Mouse (Mus musculus): ENCODE measurements around the gene Tldc2. TPM values are rescaled to one million over a fixed set of nuclear protein-coding genes. Genes with fewer than 3 reads are reported as not detected.
A peak's percentile ranks its signal among the peaks of the same experiment; 100 is the strongest.

The Tldc2 gene
- total and polyA plus RNA-seq, 2 experiments from 2014 or later, result not detected

- Histone ChIP-seq H3K27me3 (ENCODE audit: insufficient read depth, low read length) (no peaks in the 10 kb centered on the region), H3K36me3 (ENCODE audit: insufficient read depth) (peaks cover 7% of the 10 kb centered on the region; the same call in 1 of the 2 replicates), H3K4me3 (ENCODE audit: low read depth, low read length) (no peak overlapping the region), H3K4me2 (ENCODE audit: low read depth) (no peak overlapping the region), H3K4me1 (ENCODE audit: insufficient read depth) (no peaks in the 10 kb centered on the region), H3K27ac (ENCODE audit: low read depth, low read length) (no peak overlapping the region), H3K9me3 (ENCODE audit: low read length) (no peaks in the 10 kb centered on the region), H3K9ac (no peak overlapping the region)
- WGBS, result 92% methylated on average over 8 of the region's 8 CpGs
- ATAC-seq (no peak), DNase-seq (no peak)
- TF ChIP-seq CTCF (IDR thresholded peaks at IDR 0.05; ENCODE audit: low read depth), result no peak
These were observed 34.9 kb downstream of the Tldc2 start for GRCm38 (mm10) chr2:157121766-157122165.

- Histone ChIP-seq H3K9me3 (ENCODE audit: low read length) (no peaks in the 10 kb centered on the region), H3K9ac (no peak overlapping the region), H3K4me1 (ENCODE audit: insufficient read depth) (no peaks in the 10 kb centered on the region), H3K27me3 (ENCODE audit: insufficient read depth, low read length) (no peaks in the 10 kb centered on the region), H3K36me3 (ENCODE audit: insufficient read depth) (peaks cover 7% of the 10 kb centered on the region; the same call in 1 of the 2 replicates), H3K4me3 (ENCODE audit: low read depth, low read length) (no peak overlapping the region), H3K27ac (ENCODE audit: low read depth, low read length) (no peak overlapping the region), H3K4me2 (ENCODE audit: low read depth) (no peak overlapping the region)
- DNase-seq (no peak), ATAC-seq (no peak)
- WGBS, result 93% methylated on average over 3 of the region's 3 CpGs
- TF ChIP-seq CTCF (IDR thresholded peaks at IDR 0.05; ENCODE audit: low read depth), result no peak
These were observed 38.4 kb downstream of the Tldc2 start for GRCm38 (mm10) chr2:157125246-157125645.

- Histone ChIP-seq H3K4me2 (ENCODE audit: low read depth) (no peak overlapping the region), H3K9me3 (ENCODE audit: low read length) (no peaks in the 10 kb centered on the region), H3K9ac (no peak overlapping the region), H3K27ac (ENCODE audit: low read depth, low read length) (no peak overlapping the region), H3K36me3 (ENCODE audit: insufficient read depth) (no peaks in the 10 kb centered on the region), H3K27me3 (ENCODE audit: insufficient read depth, low read length) (no peaks in the 10 kb centered on the region), H3K4me3 (ENCODE audit: low read depth, low read length) (no peak overlapping the region), H3K4me1 (ENCODE audit: insufficient read depth) (no peaks in the 10 kb centered on the region)
- DNase-seq (no peak), ATAC-seq (no peak)
- no peak for TF ChIP-seq CTCF (IDR thresholded peaks at IDR 0.05; ENCODE audit: low read depth)
- 87% methylated on average over 3 of the region's 3 CpGs for WGBS
These were observed 40.5 kb downstream of the Tldc2 start for GRCm38 (mm10) chr2:157127370-157127769.

- H3K27me3 ChIP-seq (ENCODE audit: insufficient read depth, low read length), result no peaks in the 10 kb centered on the region
- DNase-seq (peak; percentile 27), ATAC-seq (no peak)
- H3K9ac ChIP-seq, result no peak overlapping the region
- H3K4me1 ChIP-seq (ENCODE audit: insufficient read depth), result no peaks in the 10 kb centered on the region
- TF ChIP-seq CTCF (IDR thresholded peaks at IDR 0.05; ENCODE audit: low read depth), result 0 out of 2 replicates have a peak, but pooled peaks have one; percentile 37
- H3K4me2 ChIP-seq (ENCODE audit: low read depth), result no peak overlapping the region
- WGBS, result 57% methylated on average over 4 of the region's 4 CpGs
- no peaks in the 10 kb centered on the region for H3K9me3 ChIP-seq (ENCODE audit: low read length)
- H3K27ac ChIP-seq (ENCODE audit: low read depth, low read length), result no peak overlapping the region
- H3K36me3 ChIP-seq (ENCODE audit: insufficient read depth), result no peaks in the 10 kb centered on the region
- H3K4me3 ChIP-seq (ENCODE audit: low read depth, low read length), result no peak overlapping the region
These were observed 41.2 kb downstream of the Tldc2 start for GRCm38 (mm10) chr2:157128072-157128471.

- ATAC-seq, result no peak
- Histone ChIP-seq H3K36me3 (ENCODE audit: insufficient read depth) (no peaks in the 10 kb centered on the region), H3K4me3 (ENCODE audit: low read depth, low read length) (no peak overlapping the region), H3K4me1 (ENCODE audit: insufficient read depth) (peaks cover under 1% of the 10 kb centered on the region; the same call in 1 of the 2 replicates), H3K27me3 (ENCODE audit: insufficient read depth, low read length) (no peaks in the 10 kb centered on the region), H3K4me2 (ENCODE audit: low read depth) (no peak overlapping the region), H3K27ac (ENCODE audit: low read depth, low read length) (no peak overlapping the region), H3K9ac (no peak overlapping the region), H3K9me3 (ENCODE audit: low read length) (no peaks in the 10 kb centered on the region)
- no peak for TF ChIP-seq CTCF (IDR thresholded peaks at IDR 0.05; ENCODE audit: low read depth)
- no peak for DNase-seq
- WGBS, result 87% methylated on average over 4 of the region's 4 CpGs
These were observed 42.2 kb downstream of the Tldc2 start for GRCm38 (mm10) chr2:157129096-157129495.

GRCm38 (mm10) chr2:157129601-157130164, 42.8 kb downstream of the Tldc2 start:
- no peak for TF ChIP-seq CTCF (IDR thresholded peaks at IDR 0.05; ENCODE audit: low read depth)
- Histone ChIP-seq H3K4me3 (ENCODE audit: low read depth, low read length) (no peak overlapping the region), H3K27me3 (ENCODE audit: insufficient read depth, low read length) (no peaks in the 10 kb centered on the region), H3K4me2 (ENCODE audit: low read depth) (no peak overlapping the region), H3K36me3 (ENCODE audit: insufficient read depth) (no peaks in the 10 kb centered on the region), H3K27ac (ENCODE audit: low read depth, low read length) (no peak overlapping the region), H3K4me1 (ENCODE audit: insufficient read depth) (peaks cover 4% of the 10 kb centered on the region; the same call in 1 of the 2 replicates), H3K9ac (no peak overlapping the region), H3K9me3 (ENCODE audit: low read length) (no peaks in the 10 kb centered on the region)
- 85% methylated on average over 11 of the region's 11 CpGs for WGBS
- ATAC-seq (no peak), DNase-seq (no peak)

- Histone ChIP-seq H3K27me3 (ENCODE audit: insufficient read depth, low read length) (no peaks in the 10 kb centered on the region), H3K4me3 (ENCODE audit: low read depth, low read length) (no peak overlapping the region), H3K4me1 (ENCODE audit: insufficient read depth) (peaks cover 4% of the 10 kb centered on the region; the same call in 1 of the 2 replicates), H3K9me3 (ENCODE audit: low read length) (no peaks in the 10 kb centered on the region), H3K36me3 (ENCODE audit: insufficient read depth) (no peaks in the 10 kb centered on the region), H3K4me2 (ENCODE audit: low read depth) (no peak overlapping the region), H3K9ac (no peak overlapping the region), H3K27ac (ENCODE audit: low read depth, low read length) (no peak overlapping the region)
- no peak for TF ChIP-seq CTCF (IDR thresholded peaks at IDR 0.05; ENCODE audit: low read depth)
- DNase-seq, result no peak
- no peak for ATAC-seq
- WGBS, result 88% methylated on average over 8 of the region's 8 CpGs
These were observed 44.1 kb downstream of the Tldc2 start for GRCm38 (mm10) chr2:157130813-157131514.
